Mouse (Mus musculus) embryo, embryonic 10.5 days (tissue): ENCODE data around the gene Hdac11.
A peak's percentile ranks its signal among the peaks of the same experiment; 100 is the strongest.

Experiments used
- DNase-seq: peaks from one replicate; pipeline ENCODE4 v3.0.0-alpha.2; 2015; ENCODE audit warnings: low spot score

Hdac11 gene

GRCm38 (mm10) chr6:91169129-91169528 is 12.7 kb downstream of the Hdac11 start:
- DNase-seq, result no peak

GRCm38 (mm10) chr6:91171396-91171895 is 15.0 kb downstream of the Hdac11 start:
- no peak for DNase-seq

GRCm38 (mm10) chr6:91172381-91172780 is 15.9 kb downstream of the Hdac11 start:
- no peak for DNase-seq

- peak; percentile 81 for DNase-seq
Measured at GRCm38 (mm10) chr6:91173221-91173880, 16.9 kb downstream of the Hdac11 start.

- DNase-seq, result no peak
Measured at GRCm38 (mm10) chr6:91174211-91174610, 17.7 kb downstream of the Hdac11 start.

GRCm38 (mm10) chr6:91180767-91181171 is 24.3 kb downstream of the Hdac11 start:
- DNase-seq, result peak; percentile 56

GRCm38 (mm10) chr6:91181320-91181719 is 24.9 kb downstream of the Hdac11 start:
- no peak for DNase-seq

- DNase-seq, result no peak
Measured at GRCm38 (mm10) chr6:91182075-91182490, 25.6 kb downstream of the Hdac11 start.

- DNase-seq, result no peak
Measured at GRCm38 (mm10) chr6:91183041-91183440, 26.6 kb downstream of the Hdac11 start.

- DNase-seq, result no peak
Measured at GRCm38 (mm10) chr6:91183980-91184379, 27.5 kb downstream of the Hdac11 start.

- DNase-seq, result no peak
Measured at GRCm38 (mm10) chr6:91184776-91185175, 28.3 kb downstream of the Hdac11 start.

- no peak for DNase-seq
Measured at GRCm38 (mm10) chr6:91185502-91185901, 29.0 kb downstream of the Hdac11 start.

GRCm38 (mm10) chr6:91186161-91186931 is 29.9 kb downstream of the Hdac11 start:
- DNase-seq, result no peak

- no peak for DNase-seq
Measured at GRCm38 (mm10) chr6:91186934-91187333, 30.5 kb downstream of the Hdac11 start.

GRCm38 (mm10) chr6:91187871-91188270 is 31.4 kb downstream of the Hdac11 start:
- no peak for DNase-seq

GRCm38 (mm10) chr6:91189971-91190370 is 33.5 kb downstream of the Hdac11 start:
- DNase-seq, result no peak

- no peak for DNase-seq
Measured at GRCm38 (mm10) chr6:91191465-91191864, 35.0 kb downstream of the Hdac11 start.

- DNase-seq, result no peak
Measured at GRCm38 (mm10) chr6:91192421-91192820, 36.0 kb downstream of the Hdac11 start.

GRCm38 (mm10) chr6:91192851-91193545 is 36.5 kb downstream of the Hdac11 start:
- no peak for DNase-seq

GRCm38 (mm10) chr6:91198456-91198855 is 42.0 kb downstream of the Hdac11 start:
- no peak for DNase-seq

- DNase-seq, result peak; percentile 75
Measured at GRCm38 (mm10) chr6:91200429-91201188, 44.1 kb downstream of the Hdac11 start.

- DNase-seq, result no peak
Measured at GRCm38 (mm10) chr6:91201881-91202341, 45.4 kb downstream of the Hdac11 start.
